Mouse (Mus musculus) MEL (cell line): ENCODE measurements around the gene Olfr868.

Experiments
- EP300 ChIP-seq, 2 experiments: IDR thresholded peaks; 2 replicates each; pipeline ENCODE4 v1.6.1; 2011; ENCODE audit warnings: improper control_type of control experiment in 2 of 2, low read length in 2 of 2, low read depth in 1 of 2, mild to moderate bottlenecking in 1 of 2
- ETS1 ChIP-seq: IDR thresholded peaks from 2 replicates; pipeline ENCODE4 v1.6.1; 2012; ENCODE audit warnings: low read depth, mild to moderate bottlenecking, inconsistent platforms, low read length, improper control_type of control experiment, moderate library complexity
- MXI1 ChIP-seq: IDR thresholded peaks from 2 replicates; pipeline ENCODE4 v1.6.1; 2011; ENCODE audit warnings: mild to moderate bottlenecking, low read depth, low read length, improper control_type of control experiment
- USF2 ChIP-seq, 2 experiments: IDR thresholded peaks; 2 replicates each; pipeline ENCODE4 v1.6.1; 2011 to 2012; ENCODE audit warnings: improper control_type of control experiment in 2 of 2, low read length in 2 of 2, borderline replicate concordance in 1 of 2, inconsistent platforms in 1 of 2, low read depth in 1 of 2, mild to moderate bottlenecking in 1 of 2; ENCODE audit not compliant: insufficient read depth in 1 of 2
- ZMIZ1 ChIP-seq: IDR thresholded peaks from 2 replicates; pipeline ENCODE4 v1.6.1; 2012; ENCODE audit warnings: low read depth, mild to moderate bottlenecking, inconsistent platforms, low read length, improper control_type of control experiment, moderate library complexity

DNA sequence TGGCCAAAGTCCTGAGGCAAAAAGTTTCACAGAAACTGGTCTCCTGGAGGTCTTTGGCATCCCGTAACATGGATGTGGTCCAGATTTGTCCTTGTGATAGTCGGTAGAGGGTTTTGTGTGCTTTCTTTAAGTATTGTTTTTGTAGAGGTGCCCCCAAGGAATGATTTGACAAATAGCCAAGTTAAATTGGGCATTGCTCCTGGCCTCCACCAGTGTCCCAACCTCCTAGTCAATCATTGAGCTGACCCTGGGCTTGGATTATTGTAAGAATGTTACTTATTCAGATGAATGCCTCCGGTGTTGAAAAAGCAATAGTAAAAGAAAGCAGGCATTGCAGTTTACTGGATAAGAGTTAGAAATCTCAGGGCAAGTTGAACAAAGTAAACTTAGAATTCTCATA lies 51.3 kb downstream of the Olfr868 start:
- TF ChIP-seq MXI1 (no peak), USF2 (IDR thresholded peaks at IDR 0.05; ENCODE audit: borderline replicate concordance in 1 of 2, insufficient read depth in 1 of 2, low read depth in 1 of 2, low read length in 2 of 2) (no peak), ETS1 (no peak), ZMIZ1 (no peak), EP300 (IDR thresholded peaks at IDR 0.05; ENCODE audit: low read depth in 1 of 2, low read length in 2 of 2) (no peak)
